Mouse (Mus musculus): ENCODE measurements around the gene Prm3.

GRCm38 (mm10) chr16:10783883-10784792 is 6.6 kb downstream of the Prm3 start:
- no peak for TF ChIP-seq CTCF (IDR thresholded peaks at IDR 0.05; ENCODE audit: borderline replicate concordance, control insufficient read depth, extremely low read depth, insufficient read depth, low read length, poor library complexity)
- TF ChIP-seq POLR2A (IDR thresholded peaks at IDR 0.05; ENCODE audit: control insufficient read depth, extremely low read depth, insufficient read depth, low read length, poor library complexity), result no peak

All from thymus, adult 2 months (tissue).